Mouse (Mus musculus) Patski (cell line): ENCODE measurements around the gene Gipc3. TPM values are rescaled to one million over a fixed set of nuclear protein-coding genes. Genes with fewer than 3 reads are reported as not detected.

Source experiments
- ATAC-seq: fragments of 100-300 bp; one replicate; pipeline ENCODE4 v1.8.0; 2021
- CTCF ChIA-PET: fragments of 350-600 bp; sonication (Branson Sonifier 250); formaldehyde crosslinking; loops from one replicate; lab custom pipeline; 2022; ENCODE audit warnings: inconsistent platforms; lab: Charles Lee
- POLR2A ChIA-PET: fragments of 350-600 bp; sonication (Branson Sonifier 250); formaldehyde crosslinking; loops from one replicate; lab custom pipeline; 2022; ENCODE audit warnings: antibody characterized with exemption, inconsistent platforms; lab: Charles Lee
- DNase-seq: peaks from one replicate; pipeline ENCODE4 v3.0.0-alpha.2; 2011; ENCODE audit warnings: low read depth, low spot score
- H3K27me3 ChIP-seq: fragments of 371-371 bp; one replicate; pipeline ENCODE4 v1.5.1; 2021
- CTCF ChIP-seq: fragments of 100-300 bp; IDR thresholded peaks from one replicate; pipeline ENCODE4 v1.5.1; 2021
- in situ Hi-C: fragments of 300-500 bp; cut with MboI; formaldehyde crosslinking; loops from 3 replicates; pipeline ENCODE4 v1.11.1; 2018; ENCODE audit warnings: low pct_unique_long_range_greater_than_20kb, mixed read lengths
- polyA plus RNA-seq: library from polyadenylated mRNA; unstranded; gene quantifications from one replicate; pipeline ENCODE4 v1.2.3, GENCODE M21; 2021

Gipc3 gene
- polyA plus RNA-seq, 1 experiment from 2014 or later, result 0.46 TPM

GRCm38 (mm10) chr10:81316338-81317060 lies 26.6 kb downstream of the Gipc3 start:
- no peaks in the 10 kb centered on the region for H3K27me3 ChIP-seq
- no peak for TF ChIP-seq CTCF
- ChIA-PET CTCF (interaction anchor here (1.0 to 2.0 kb wide), 2 partner anchors 12 to 24 kb away, joined by 5 to 11 read pairs; partner anchors contain the start of gene Pip5k1c), POLR2A (no interaction called here)
- ATAC-seq (no peak), DNase-seq (no peak)
- in situ Hi-C loops, result no loop called here

- ChIA-PET POLR2A (interaction anchor here (0.6 kb wide), 1 partner anchor 80 kb away, joined by 5 read pairs; no protein-coding TSS in a partner anchor), CTCF (interaction anchor here (1.0 kb wide), 1 partner anchor 11 kb away, joined by 5 read pairs; no protein-coding TSS in a partner anchor)
- H3K27me3 ChIP-seq, result no peaks in the 10 kb centered on the region
- no peak for DNase-seq
- TF ChIP-seq CTCF, result no peak
- ATAC-seq, result no peak
- in situ Hi-C loops, result no loop called here
These were observed 27.5 kb downstream of the Gipc3 start for GRCm38 (mm10) chr10:81315587-81315986.

GRCm38 (mm10) chr10:81314201-81314600 lies 28.9 kb downstream of the Gipc3 start:
- no peaks in the 10 kb centered on the region for H3K27me3 ChIP-seq
- no peak for DNase-seq
- CTCF ChIA-PET, result no interaction called here
- in situ Hi-C loops, result no loop called here
- ATAC-seq, result no peak
- POLR2A ChIA-PET, result no interaction called here
- TF ChIP-seq CTCF, result no peak

DNA sequence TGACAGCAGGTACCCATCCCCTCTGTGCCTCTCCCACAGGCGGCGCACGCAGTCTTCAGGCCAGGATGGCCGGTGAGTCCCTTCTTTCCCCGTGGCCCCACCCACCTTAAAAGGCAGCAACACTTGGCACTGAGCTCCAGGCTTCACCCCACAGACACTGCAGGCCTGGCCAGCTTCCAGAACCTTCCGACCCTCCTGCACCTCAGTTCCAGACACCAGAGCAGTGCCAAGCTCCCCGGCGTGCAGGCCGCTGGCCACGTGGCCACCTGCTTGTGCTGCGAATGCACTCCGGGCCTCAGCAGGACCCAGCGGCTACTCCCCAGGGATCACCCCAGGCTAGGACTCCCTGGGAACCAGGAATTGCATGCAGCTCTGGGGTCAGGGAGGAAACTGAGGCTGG lies 29.5 kb downstream of the Gipc3 start:
- ATAC-seq, result no peak
- no peak for DNase-seq
- ChIA-PET CTCF (no interaction called here), POLR2A (no interaction called here)
- in situ Hi-C loops, result no loop called here
- no peak for TF ChIP-seq CTCF
- H3K27me3 ChIP-seq, result no peaks in the 10 kb centered on the region

DNA sequence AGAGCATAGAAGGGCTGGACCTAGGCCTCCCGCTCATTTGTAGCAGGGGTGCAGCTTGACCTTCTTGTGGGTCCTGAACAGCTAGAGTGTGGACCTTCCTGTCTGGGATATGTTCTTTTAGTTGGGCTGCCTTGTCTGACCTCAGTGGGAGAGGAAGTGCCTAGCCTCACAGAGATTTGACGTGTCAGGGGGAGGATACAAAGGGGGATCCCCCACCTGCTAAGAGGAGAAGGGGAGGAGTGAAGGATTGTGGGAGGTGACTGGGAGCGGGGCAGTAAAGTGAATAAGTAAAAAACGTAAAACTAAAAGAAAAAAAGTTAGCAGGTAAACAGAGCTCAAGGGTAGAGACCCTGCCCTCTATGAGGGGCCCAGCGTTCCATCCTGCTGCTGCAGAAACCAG lies 33.5 kb downstream of the Gipc3 start:
- DNase-seq (no peak), ATAC-seq (no peak)
- H3K27me3 ChIP-seq, result no peaks in the 10 kb centered on the region
- TF ChIP-seq CTCF, result no peak
- in situ Hi-C loops, result no loop called here
- ChIA-PET POLR2A (interaction anchor here (0.7 kb wide), 1 partner anchor 11 kb away, joined by 3 read pairs; no protein-coding TSS in a partner anchor), CTCF (no interaction called here)

DNA sequence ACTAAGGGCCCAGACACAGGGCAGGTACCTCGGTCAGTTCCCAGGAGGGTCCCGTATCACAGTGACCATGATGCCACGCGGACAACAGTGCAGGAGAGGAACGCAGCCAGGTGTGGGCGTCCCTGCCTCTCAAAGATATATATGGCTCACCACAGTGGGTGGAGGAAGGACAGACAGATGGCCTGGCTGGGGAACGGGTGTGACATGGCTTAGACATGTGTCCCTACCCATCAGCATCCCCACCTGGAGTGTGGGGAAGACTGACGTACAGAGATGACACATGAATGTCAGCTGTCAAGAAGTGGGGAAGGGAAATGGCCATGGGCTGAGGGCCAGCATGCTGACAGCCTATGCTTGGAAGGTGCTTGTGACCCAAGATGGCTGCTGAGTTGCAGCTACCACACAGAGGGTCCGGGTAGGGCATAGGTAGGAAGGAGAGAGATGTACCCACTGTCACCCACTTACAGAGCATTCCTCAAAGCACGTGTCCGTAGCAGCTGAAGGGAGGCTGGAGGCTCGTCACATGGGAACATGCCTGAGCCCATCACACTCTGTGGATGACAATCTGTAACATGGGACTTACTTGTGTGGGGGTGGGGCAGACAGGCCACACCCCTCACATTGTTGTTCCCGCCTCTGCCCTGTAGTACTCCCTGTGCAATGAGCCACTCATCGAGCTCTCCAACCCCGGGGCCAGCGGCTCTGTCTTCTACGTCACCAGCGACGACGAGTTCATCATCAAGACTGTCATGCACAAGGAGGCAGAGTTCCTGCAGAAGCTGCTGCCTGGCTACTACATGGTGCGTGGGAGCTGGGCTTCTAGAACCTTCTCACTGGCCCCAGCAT lies 36.0 kb downstream of the Gipc3 start:
- in situ Hi-C loops, result no loop called here
- no peaks in the 10 kb centered on the region for H3K27me3 ChIP-seq
- no peak for ATAC-seq

DNA sequence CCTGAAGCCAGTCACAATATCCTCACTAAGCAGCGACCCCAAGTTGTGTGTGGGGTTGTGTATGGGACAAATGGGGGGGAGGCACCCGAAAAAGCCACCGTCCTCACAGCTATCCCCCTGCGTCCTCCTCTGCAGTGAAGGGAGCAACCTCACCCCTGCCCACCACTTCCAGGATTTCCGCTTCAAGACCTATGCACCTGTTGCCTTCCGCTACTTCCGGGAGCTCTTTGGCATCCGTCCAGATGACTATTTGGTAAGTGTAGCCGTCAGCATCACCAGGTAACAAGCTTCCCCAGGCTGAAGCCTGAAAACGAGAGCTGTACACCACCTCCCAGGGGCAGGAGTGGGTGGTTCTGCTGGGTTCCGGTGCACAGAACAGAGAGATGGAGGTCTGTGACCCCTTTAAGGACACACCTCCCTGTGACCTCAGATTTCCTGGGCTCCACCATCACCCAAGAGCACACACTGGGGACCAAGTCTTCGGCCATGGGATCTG lies 36.8 kb downstream of the Gipc3 start:
- DNase-seq, result no peak
- CTCF ChIA-PET, result interaction anchor here (1.0 to 4.6 kb wide), 5 partner anchors 10 to 17 kb away, joined by 3 to 32 read pairs (median 15); partner anchors contain the start of genes Pip5k1c and Tjp3
- no peaks in the 10 kb centered on the region for H3K27me3 ChIP-seq
- TF ChIP-seq CTCF, result no peak
- POLR2A ChIA-PET, result no interaction called here
- in situ Hi-C loops, result no loop called here
- ATAC-seq, result no peak

More for the DNA sequence above, 36.0 kb downstream of the Gipc3 start:
- ChIA-PET CTCF (interaction anchor here (0.7 to 4.6 kb wide), 5 partner anchors 11 to 19 kb away, joined by 3 to 32 read pairs (median 7); partner anchors contain the start of genes Pip5k1c and Tjp3), POLR2A (no interaction called here)
- no peak for DNase-seq
- no peak for TF ChIP-seq CTCF

GRCm38 (mm10) chr10:81305663-81306062 lies 37.4 kb downstream of the Gipc3 start:
- ChIA-PET POLR2A (interaction anchor here (0.7 kb wide), 1 partner anchor 9 kb away, joined by 3 read pairs; no protein-coding TSS in a partner anchor), CTCF (interaction anchor here (0.9 to 4.6 kb wide), 7 partner anchors 10 to 27 kb away, joined by 3 to 32 read pairs (median 5); partner anchors contain the start of genes Cactin, Pip5k1c and Tjp3)
- no peaks in the 10 kb centered on the region for H3K27me3 ChIP-seq
- in situ Hi-C loops, result no loop called here
- no peak for DNase-seq
- TF ChIP-seq CTCF, result no peak
- no peak for ATAC-seq

- ATAC-seq (no peak), DNase-seq (no peak)
- TF ChIP-seq CTCF, result no peak
- in situ Hi-C loops, result no loop called here
- POLR2A ChIA-PET, result interaction anchor here (0.5 to 0.7 kb wide), 2 partner anchors 8 to 19 kb away, joined by 3 read pairs; no protein-coding TSS in a partner anchor
- CTCF ChIA-PET, result interaction anchor here (0.9 to 4.6 kb wide), 8 partner anchors 9 to 26 kb away, joined by 3 to 32 read pairs (median 5); partner anchors contain the start of genes Cactin, Pip5k1c and Tjp3
- no peaks in the 10 kb centered on the region for H3K27me3 ChIP-seq
These were observed 38.3 kb downstream of the Gipc3 start for GRCm38 (mm10) chr10:81304597-81305238.
